Mouse (Mus musculus): ENCODE data around the gene Gm45785. TPM values are rescaled to one million over a fixed set of nuclear protein-coding genes. Genes with fewer than 3 reads are reported as not detected.

Gm45785 gene
- total RNA-seq, 1 experiment, result 0.89 TPM

DNA sequence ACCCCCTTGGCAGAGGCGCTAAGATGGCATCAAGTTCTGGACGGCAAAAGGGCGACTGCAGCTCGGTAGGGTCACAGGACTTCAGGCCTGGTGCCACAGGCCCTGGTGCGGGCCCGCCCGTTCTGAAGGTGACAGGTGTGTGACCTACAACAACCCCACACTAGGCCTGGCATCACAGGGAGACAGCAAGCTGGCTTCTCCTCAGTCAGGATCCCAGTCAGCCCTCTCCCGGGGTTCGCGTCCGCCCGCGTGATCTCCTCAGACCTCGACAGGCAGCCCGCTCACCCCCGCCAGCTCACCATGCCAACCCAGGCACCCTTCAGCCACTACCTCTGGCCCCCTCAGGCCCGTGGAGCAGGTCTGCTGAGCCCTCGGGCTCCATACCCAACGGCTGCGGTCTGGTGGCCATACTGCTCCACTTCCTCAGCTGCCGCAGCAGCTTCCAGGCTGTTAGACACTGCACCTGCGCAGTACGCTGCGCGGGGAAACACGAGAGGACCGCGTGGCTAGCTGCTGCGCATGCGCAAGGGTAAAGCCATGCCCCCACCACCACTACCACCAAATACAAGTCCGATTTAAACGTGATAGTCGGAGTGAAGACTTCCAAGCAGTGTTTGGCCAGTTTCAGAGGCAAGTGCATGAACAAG, 68.6 kb downstream of the Gm45785 start, which contains the start of gene Syce1:
Gene Syce1, minus strand, starts transcription at position 447 of the 647 bp plus-strand sequence.
- no peak within 1 kb of the TSS for H3K27ac ChIP-seq (ENCODE audit: insufficient read depth, low read depth, low read length, poor library complexity, severe bottlenecking)
- peak within 1 kb of the TSS; percentile 61 for H3K9ac ChIP-seq (ENCODE audit: insufficient read depth, low read depth, low read length, poor library complexity, severe bottlenecking)
- peaks cover 0 to 4% of the 10 kb centered on the region in 2 experiments; a peak in 1 of 4 replicates for H3K4me1 ChIP-seq (ENCODE audit: control insufficient read depth in 2 of 2, insufficient read depth in 2 of 2, low read length in 2 of 2, poor library complexity in 1 of 2)
- no peaks in the 10 kb centered on the region for H3K9me3 ChIP-seq (ENCODE audit: control insufficient read depth, insufficient read depth, low read depth, low read length)
- peak; percentile 68 for DNase-seq (ENCODE audit: low read depth, low spot score)
- peak within 1 kb of the TSS; percentile 50 to 56 for H3K4me3 ChIP-seq (ENCODE audit: insufficient read depth in 1 of 2, low read depth in 1 of 2, low read length in 2 of 2, poor library complexity in 1 of 2, severe bottlenecking in 1 of 2)
- H3K36me3 ChIP-seq (ENCODE audit: control insufficient read depth, insufficient read depth, low read length, poor library complexity, severe bottlenecking), result no peaks in the 10 kb centered on the region
- in situ Hi-C loops (cut with MboI; ENCODE audit: low sequenced_read_pairs in 2 of 2, unreplicated experiment in 2 of 2), result no loop called here
- TF ChIP-seq MAFK (IDR thresholded peaks at IDR 0.05; ENCODE audit: insufficient read depth, low read depth, low read length), result no peak

DNA sequence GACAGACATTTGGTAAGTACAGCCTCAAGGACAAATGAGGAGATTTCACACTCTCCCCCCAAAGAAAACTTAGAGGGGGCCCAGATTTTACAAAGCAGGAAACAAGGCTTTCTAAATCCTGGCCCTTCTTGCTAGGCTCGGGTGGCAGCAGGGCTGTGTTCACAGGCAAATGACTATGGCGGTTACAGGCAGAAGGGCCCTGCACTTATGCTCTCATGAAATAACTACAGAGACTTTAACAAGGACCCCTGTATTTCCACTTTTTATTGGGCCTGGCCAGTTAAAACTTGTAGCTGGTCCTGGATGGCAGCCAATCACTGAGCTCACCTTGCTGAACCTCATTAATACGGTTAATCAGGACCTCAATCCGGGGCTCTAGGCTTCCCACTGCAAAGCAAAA, 75.6 kb downstream of the Gm45785 start:
- no peak for DNase-seq (ENCODE audit: low read depth, low spot score)

More for the DNA sequence above, 75.6 kb downstream of the Gm45785 start:
- Histone ChIP-seq H3K9ac (ENCODE audit: insufficient read depth, low read depth, low read length, poor library complexity, severe bottlenecking) (no peak overlapping the region), H3K4me3 (ENCODE audit: insufficient read depth in 1 of 2, low read depth in 1 of 2, low read length in 2 of 2, poor library complexity in 1 of 2, severe bottlenecking in 1 of 2) (no peak overlapping the region), H3K27ac (ENCODE audit: insufficient read depth, low read depth, low read length, poor library complexity, severe bottlenecking) (no peak overlapping the region), H3K4me1 (ENCODE audit: control insufficient read depth in 2 of 2, insufficient read depth in 2 of 2, low read length in 2 of 2, poor library complexity in 1 of 2) (no peaks in the 10 kb centered on the region), H3K9me3 (ENCODE audit: control insufficient read depth, insufficient read depth, low read depth, low read length) (no peaks in the 10 kb centered on the region), H3K36me3 (ENCODE audit: control insufficient read depth, insufficient read depth, low read length, poor library complexity, severe bottlenecking) (no peaks in the 10 kb centered on the region)
- in situ Hi-C loops (cut with MboI; ENCODE audit: low sequenced_read_pairs in 2 of 2, unreplicated experiment in 2 of 2), result no loop called here
- TF ChIP-seq ZC3H11A (IDR thresholded peaks at IDR 0.05; ENCODE audit: borderline replicate concordance, low read depth, low read length) (no peak), MAFK (IDR thresholded peaks at IDR 0.05; ENCODE audit: insufficient read depth, low read depth, low read length) (no peak), HCFC1 (IDR thresholded peaks at IDR 0.05; ENCODE audit: borderline replicate concordance, insufficient read depth, low read length) (no peak), ZNF384 (IDR thresholded peaks at IDR 0.05; ENCODE audit: low read depth, low read length) (no peak), CHD2 (IDR thresholded peaks at IDR 0.05; ENCODE audit: low read depth, low read length) (no peak)

Other genes starting within 250 kb of the Gm45785 start
- gene Olfr61, start 227.4 kb downstream of the Gm45785 start, total RNA-seq (2012; rRNA removed), result not detected in 2 replicates
- gene Olfr53, start 209.9 kb downstream of the Gm45785 start, total RNA-seq (2012; rRNA removed), result not detected in 2 replicates
- gene Olfr539, start 196.4 kb downstream of the Gm45785 start, total RNA-seq (2012; rRNA removed), result 0.40 and 0.53 TPM in 2 replicates
- gene Olfr45, start 174.4 kb downstream of the Gm45785 start, total RNA-seq (2012; rRNA removed), result not detected in 2 replicates
- not detected in 2 replicates for gene Olfr541, start 159.1 kb downstream of the Gm45785 start, total RNA-seq (2012; rRNA removed)
- gene Cyp2e1, start 92.6 kb downstream of the Gm45785 start, total RNA-seq (2012; rRNA removed), result not detected in 2 replicates
- 12.2 and 21.6 TPM in 2 replicates for gene Syce1, start 68.5 kb downstream of the Gm45785 start, total RNA-seq (2012; rRNA removed)
- gene Zfp941, start 34.2 kb downstream of the Gm45785 start, total RNA-seq (2012; rRNA removed), result 12.0 and 13.6 TPM in 2 replicates
- gene Urah, start 21.3 kb downstream of the Gm45785 start, total RNA-seq (2012; rRNA removed), result 19.5 and 32.1 TPM in 2 replicates
- gene Scgb1c1, start 10.8 kb downstream of the Gm45785 start, total RNA-seq (2012; rRNA removed), result not detected in 2 replicates
- 0.16 TPM in 1 of 2 replicates, not detected in the other for gene Odf3, start 8.5 kb downstream of the Gm45785 start, total RNA-seq (2012; rRNA removed)
- 60.5 and 90.0 TPM in 2 replicates for gene Ric8a, start 626 bp upstream of the Gm45785 start, total RNA-seq (2012; rRNA removed)
- 21.6 and 31.5 TPM in 2 replicates for gene Bet1l, start 1.2 kb upstream of the Gm45785 start, total RNA-seq (2012; rRNA removed)
- gene Psmd13, start 25.6 kb upstream of the Gm45785 start, total RNA-seq (2012; rRNA removed), result 164 and 199 TPM in 2 replicates
- 18.2 and 26.3 TPM in 2 replicates for gene Sirt3, start 26.0 kb upstream of the Gm45785 start, total RNA-seq (2012; rRNA removed)
- gene Cox8b, start 44.1 kb upstream of the Gm45785 start, total RNA-seq (2012; rRNA removed), result not detected in 2 replicates
- gene Nlrp6, start 64.6 kb upstream of the Gm45785 start, total RNA-seq (2012; rRNA removed), result 0.27 and 0.74 TPM in 2 replicates
- gene Pgghg, start 85.1 kb upstream of the Gm45785 start, total RNA-seq (2012; rRNA removed), result 10.0 and 12.5 TPM in 2 replicates
- 7.7 and 18.6 TPM in 2 replicates for gene Ifitm5, start 94.0 kb upstream of the Gm45785 start, total RNA-seq (2012; rRNA removed)
- gene Gm45717, start 99.6 kb upstream of the Gm45785 start, total RNA-seq (2012; rRNA removed), result not detected in 2 replicates
- gene Ifitm2, start 99.7 kb upstream of the Gm45785 start, total RNA-seq (2012; rRNA removed), result 679 and 1,158 TPM in 2 replicates
- gene Ifitm1, start 110.9 kb upstream of the Gm45785 start, total RNA-seq (2012; rRNA removed), result 274 and 585 TPM in 2 replicates
- 353 and 601 TPM in 2 replicates for gene Ifitm3, start 154.4 kb upstream of the Gm45785 start, total RNA-seq (2012; rRNA removed)
- 0.36 TPM in 1 of 2 replicates, not detected in the other for gene Ifitm6, start 161.6 kb upstream of the Gm45785 start, total RNA-seq (2012; rRNA removed)
- not detected in 2 replicates for gene Gm17387, start 172.8 kb upstream of the Gm45785 start, total RNA-seq (2012; rRNA removed)
- 31.1 and 78.3 TPM in 2 replicates for gene B4galnt4, start 204.8 kb upstream of the Gm45785 start, total RNA-seq (2012; rRNA removed)
- gene Pkp3, start 221.9 kb upstream of the Gm45785 start, total RNA-seq (2012; rRNA removed), result 8.0 and 12.2 TPM in 2 replicates
- 18.2 and 56.2 TPM in 2 replicates for gene Sigirr, start 244.2 kb upstream of the Gm45785 start, total RNA-seq (2012; rRNA removed)

Measured in ES-E14 (cell line).